Mouse (Mus musculus) megakaryocyte-erythroid progenitor cell, adult 5-6 weeks (primary cell): ENCODE measurements around the gene Zfyve9. TPM values are rescaled to one million over a fixed set of nuclear protein-coding genes. Genes with fewer than 3 reads are reported as not detected.

Experiments used
- ATAC-seq: replicated peaks from 2 replicates; pipeline ENCODE4 v1.8.0; 2016; ENCODE audit warnings: mild to moderate bottlenecking, inconsistent platforms; ENCODE audit not compliant: severe bottlenecking, poor library complexity, low FRiP score, low TSS enrichment
- total RNA-seq, 2 experiments: library from RNA; stranded (forward) in 1 of 2; stranded (reverse) in 1 of 2; fragments of 200-1000, 215-1000 nt in 1 of 2; fragments of >200 nt in 1 of 2; fragmentation: Nextera tagmentation in 1 of 2; gene quantifications; 2 replicates each; pipeline ENCODE4 v1.2.3; 2014 to 2017

Zfyve9 gene
- total RNA-seq, 2 experiments from 2014 or later, result not detected

DNA sequence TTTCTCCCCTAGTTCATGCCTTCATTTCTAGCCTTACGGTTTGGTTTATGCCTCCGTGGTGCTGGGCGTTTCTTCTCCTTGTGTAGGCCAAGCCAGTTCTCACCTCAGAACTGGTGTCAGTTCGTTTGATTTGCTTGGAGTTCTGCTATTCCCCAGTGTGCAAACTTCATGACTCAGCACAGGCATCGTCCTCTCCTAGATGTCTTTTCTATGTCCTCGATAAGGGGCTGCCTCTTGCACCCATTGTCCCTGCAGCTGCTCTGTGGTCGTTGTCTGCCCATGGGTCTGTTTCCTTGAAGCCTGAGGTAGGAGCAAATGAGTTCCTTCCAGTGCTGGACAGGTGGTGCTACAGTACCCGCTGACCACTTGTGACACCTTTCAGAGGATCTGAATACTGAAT, 160.1 kb downstream of the Zfyve9 start:
- ATAC-seq, result peak; percentile 19; the same call in 1 of the 2 replicates

DNA sequence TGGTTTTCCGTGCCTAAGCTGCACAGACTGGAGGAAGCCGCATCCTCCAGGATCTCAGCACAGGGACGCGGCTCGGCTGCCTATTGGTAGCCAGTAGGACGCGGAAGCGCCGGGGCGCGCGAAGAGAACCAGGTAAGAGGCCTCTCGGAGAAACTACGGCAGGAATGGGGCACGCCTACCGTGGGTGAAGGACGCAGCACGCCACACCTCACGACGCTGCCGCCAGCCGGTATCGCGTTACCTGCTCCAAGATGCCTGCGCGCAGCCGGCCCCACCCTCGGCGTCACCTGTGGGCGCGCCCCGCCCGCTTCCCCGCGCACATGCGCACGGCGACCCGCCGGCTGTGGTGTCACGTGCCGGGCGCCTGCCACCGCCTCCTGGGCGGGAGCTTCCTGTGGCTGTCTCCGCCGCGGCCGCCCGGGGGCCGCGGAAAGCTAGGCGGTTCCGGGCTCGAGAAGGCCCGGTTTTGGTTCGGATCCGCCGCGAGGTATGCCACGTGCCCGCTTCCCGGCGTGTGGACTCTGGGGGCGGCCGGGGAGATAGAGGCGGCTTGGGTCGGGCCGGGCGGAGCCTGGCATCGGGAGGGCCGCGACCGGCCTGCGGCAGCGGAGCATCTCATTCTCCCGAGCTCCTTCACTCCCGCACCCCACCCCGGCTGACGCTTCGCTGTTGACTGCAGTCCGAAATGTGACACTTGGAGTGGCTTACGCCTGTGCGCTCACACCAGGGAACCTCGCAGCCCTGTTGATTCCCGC, 160.8 kb downstream of the Zfyve9 start, which contains the start of gene Cc2d1b:
Cc2d1b (plus strand) TSS at position 354 of the 755 bp plus-strand sequence.
- peak; percentile 90 for ATAC-seq

DNA sequence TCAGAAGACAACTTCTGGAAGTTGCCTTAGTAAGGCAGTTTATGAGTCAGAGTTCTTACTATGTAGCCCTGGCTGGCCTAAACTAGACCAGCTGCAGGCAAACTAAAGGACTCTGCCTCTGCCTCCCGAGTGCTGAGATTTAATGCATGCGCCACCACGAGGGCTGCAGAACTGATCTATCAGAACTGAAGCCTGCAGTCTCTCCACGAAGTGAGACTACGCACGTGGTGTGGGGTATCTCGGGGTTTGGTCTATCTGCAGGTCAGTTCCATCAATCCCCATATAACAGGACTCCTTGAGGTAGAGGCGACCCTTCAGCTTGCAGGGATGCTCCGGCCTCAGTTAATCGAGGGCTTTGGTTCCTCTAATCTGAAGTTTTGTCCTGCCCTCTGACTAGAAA, 161.4 kb downstream of the Zfyve9 start:
- peak; percentile 5; the same call in 1 of the 2 replicates for ATAC-seq

DNA sequence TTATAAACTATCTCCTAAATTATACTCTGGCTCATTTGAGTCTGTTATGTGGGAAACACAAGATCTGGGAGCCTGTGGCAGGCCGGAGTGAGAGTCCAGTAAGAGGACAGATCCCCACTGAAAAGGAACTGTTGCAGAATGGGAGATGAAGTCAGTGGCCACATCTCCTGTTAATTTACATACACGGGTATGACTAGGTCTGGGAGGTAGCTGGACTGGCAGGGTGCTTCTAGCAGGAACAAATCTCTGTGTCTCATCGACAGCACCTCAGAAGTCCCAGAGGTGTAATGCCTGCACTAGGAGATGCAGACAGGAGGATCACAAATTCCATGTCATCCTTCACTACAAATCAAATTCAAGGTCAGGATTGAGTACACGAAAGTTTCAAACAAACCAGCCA, 162.0 kb downstream of the Zfyve9 start:
- no peak for ATAC-seq

DNA sequence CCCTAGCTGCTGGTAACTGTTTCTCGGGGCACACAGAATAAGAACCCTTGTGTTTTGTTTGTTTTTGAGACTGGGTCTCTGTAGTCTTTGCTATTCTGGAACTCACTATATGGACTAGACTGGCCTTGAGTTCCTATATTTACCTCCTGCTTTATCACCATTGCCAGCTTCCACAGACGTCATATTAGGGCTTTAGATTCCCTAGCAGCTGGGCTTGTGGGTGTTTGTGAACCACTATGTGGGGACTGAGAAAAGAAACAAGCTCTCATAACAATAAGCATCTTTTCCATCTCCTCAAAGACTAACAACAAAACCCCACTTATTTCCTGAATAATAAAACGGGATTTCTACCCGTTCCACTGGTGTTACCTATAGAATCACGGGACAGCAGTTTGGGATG, 169.7 kb downstream of the Zfyve9 start:
- no peak for ATAC-seq

DNA sequence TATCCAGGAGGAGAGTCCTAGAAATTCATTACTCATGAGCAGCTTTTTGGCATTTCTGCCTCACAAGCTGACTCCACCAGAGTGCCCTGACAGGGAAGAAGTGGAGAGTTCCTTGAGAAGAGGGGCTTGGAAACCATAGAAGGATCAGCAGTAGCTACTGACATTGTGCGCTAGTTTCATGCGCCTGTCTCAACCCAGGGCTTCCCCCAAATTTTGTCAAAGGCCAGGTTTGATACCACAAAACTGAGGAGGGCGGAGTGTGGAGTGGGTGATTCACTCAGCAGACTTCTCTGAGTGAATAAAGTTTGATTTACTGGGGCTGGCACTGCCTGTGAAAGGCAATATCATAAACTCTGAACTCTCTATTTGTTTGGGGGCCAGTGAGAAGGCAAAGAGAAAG, 171.9 kb downstream of the Zfyve9 start:
- no peak for ATAC-seq

DNA sequence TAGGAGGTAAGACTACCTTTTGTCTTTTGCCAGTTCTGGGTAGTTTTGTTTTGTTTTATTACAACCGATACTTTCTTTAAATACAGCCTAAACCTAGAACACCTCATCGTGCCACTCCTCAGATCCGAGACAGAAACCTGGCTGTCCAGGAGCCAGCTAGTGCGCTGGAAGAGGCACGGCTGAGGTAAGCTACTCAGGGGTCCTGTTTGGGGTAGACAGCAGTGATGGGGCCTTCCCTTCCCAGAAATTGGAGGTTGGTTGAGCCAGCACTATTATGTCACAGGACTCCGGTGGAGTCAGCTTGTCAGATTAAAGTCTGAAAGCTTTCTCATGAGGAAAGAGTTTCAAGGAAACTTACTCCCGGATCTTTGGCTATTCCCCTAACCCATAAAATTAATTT, 178.7 kb downstream of the Zfyve9 start:
- no peak for ATAC-seq

DNA sequence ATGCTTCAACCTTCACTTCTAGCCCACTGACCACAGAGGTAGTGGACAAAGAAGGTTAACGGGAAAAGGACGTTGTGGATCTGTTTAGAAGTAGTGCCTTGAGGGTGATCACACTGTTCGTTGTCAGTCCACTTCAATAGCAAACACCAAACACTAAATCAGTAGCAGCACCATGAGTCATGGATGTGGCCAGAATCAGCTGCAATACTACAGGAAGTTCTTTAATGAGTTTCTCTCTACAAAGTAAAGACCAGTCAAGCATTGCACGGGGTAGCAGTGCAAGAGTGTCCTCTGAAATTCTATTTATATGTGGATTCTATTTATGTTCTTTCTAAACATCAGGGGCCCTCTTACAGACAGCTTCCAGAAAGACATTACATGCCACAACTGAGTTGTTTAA, 182.3 kb downstream of the Zfyve9 start:
- no peak for ATAC-seq

DNA sequence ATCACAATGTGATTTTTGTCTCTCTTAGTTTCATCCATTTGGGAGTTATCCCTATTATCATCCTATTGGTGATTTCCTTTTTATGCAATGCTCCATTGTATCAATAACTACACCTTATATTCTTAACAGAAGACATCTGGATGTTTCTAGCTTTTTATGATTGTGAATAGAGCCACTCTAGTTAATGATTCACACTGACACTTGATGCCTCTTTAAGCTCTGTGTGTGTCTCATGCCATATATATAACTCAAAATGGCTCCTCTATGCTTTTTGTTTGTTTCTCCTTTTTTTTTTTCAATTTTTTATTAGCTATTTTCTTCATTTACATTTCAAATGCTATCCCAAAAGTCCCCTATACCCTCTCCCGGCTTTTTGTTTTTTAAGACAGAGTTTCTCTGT, 184.8 kb downstream of the Zfyve9 start:
- no peak for ATAC-seq

DNA sequence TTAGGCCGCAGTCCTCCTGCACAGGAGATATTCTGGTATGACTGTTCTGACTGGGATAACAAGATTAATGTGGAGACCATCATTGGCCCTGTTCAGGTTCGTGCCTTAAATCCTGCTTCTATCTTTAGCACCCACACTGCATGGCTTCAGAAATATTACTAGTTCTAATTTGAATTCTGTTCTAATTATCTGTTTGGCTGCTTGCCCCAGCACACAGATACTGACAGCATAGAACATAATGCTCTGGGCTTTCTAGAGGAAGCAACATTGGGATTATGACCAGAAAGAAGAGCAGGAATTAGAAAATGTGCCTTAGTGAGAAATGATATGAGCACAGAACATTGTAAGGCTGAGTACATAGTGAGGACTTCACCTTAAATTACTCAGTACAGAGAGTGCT, 187.2 kb downstream of the Zfyve9 start:
- no peak for ATAC-seq

Other genes with a start within 250 kb of the Zfyve9 start
- 60.1 and 69.0 TPM in 2 replicates for gene Prpf38a, start 201.5 kb downstream of the Zfyve9 start, total RNA-seq (2014; fragmentation: Nextera tagmentation)
- 117 and 133 TPM in 2 replicates for gene Prpf38a, start 201.5 kb downstream of the Zfyve9 start, total RNA-seq (2017)
- gene Orc1, start 201.4 kb downstream of the Zfyve9 start, total RNA-seq (2014; fragmentation: Nextera tagmentation), result 23.3 and 33.6 TPM in 2 replicates
- 21.0 and 34.2 TPM in 2 replicates for gene Orc1, start 201.4 kb downstream of the Zfyve9 start, total RNA-seq (2017)
- gene Cc2d1b, start 160.9 kb downstream of the Zfyve9 start, total RNA-seq (2014; fragmentation: Nextera tagmentation), result 42.2 and 49.4 TPM in 2 replicates
- gene Cc2d1b, start 160.9 kb downstream of the Zfyve9 start, total RNA-seq (2017), result 20.9 and 28.2 TPM in 2 replicates
- gene 3110021N24Rik, start 61.1 kb downstream of the Zfyve9 start, total RNA-seq (2014; fragmentation: Nextera tagmentation), result not detected in 2 replicates
- gene 3110021N24Rik, start 61.1 kb downstream of the Zfyve9 start, total RNA-seq (2017), result not detected in 2 replicates
- gene Btf3l4, start 52.8 kb upstream of the Zfyve9 start, total RNA-seq (2014; fragmentation: Nextera tagmentation), result 55.3 and 67.7 TPM in 2 replicates
- gene Btf3l4, start 52.8 kb upstream of the Zfyve9 start, total RNA-seq (2017), result 61.7 and 80.3 TPM in 2 replicates
- gene Txndc12, start 53.8 kb upstream of the Zfyve9 start, total RNA-seq (2014; fragmentation: Nextera tagmentation), result 19.7 and 20.8 TPM in 2 replicates
- 18.3 and 56.6 TPM in 2 replicates for gene Txndc12, start 53.8 kb upstream of the Zfyve9 start, total RNA-seq (2017)
- 64.5 and 71.6 TPM in 2 replicates for gene Kti12, start 67.0 kb upstream of the Zfyve9 start, total RNA-seq (2014; fragmentation: Nextera tagmentation)
- 30.7 and 50.8 TPM in 2 replicates for gene Kti12, start 67.0 kb upstream of the Zfyve9 start, total RNA-seq (2017)
- not detected in 2 replicates for gene A730015C16Rik, start 67.8 kb upstream of the Zfyve9 start, total RNA-seq (2014; fragmentation: Nextera tagmentation)
- 0.42 TPM in 1 of 2 replicates, not detected in the other for gene A730015C16Rik, start 67.8 kb upstream of the Zfyve9 start, total RNA-seq (2017)
- gene Rab3b, start 98.3 kb upstream of the Zfyve9 start, total RNA-seq (2014; fragmentation: Nextera tagmentation), result not detected in 2 replicates
- not detected in 2 replicates for gene Rab3b, start 98.3 kb upstream of the Zfyve9 start, total RNA-seq (2017)
- gene Nrd1, start 219.9 kb upstream of the Zfyve9 start, total RNA-seq (2014; fragmentation: Nextera tagmentation), result 99.7 and 124 TPM in 2 replicates
- gene Nrd1, start 219.9 kb upstream of the Zfyve9 start, total RNA-seq (2017), result 74.9 and 105 TPM in 2 replicates